Mouse (Mus musculus): ENCODE results near the gene Srl. TPM values are rescaled to one million over a fixed set of nuclear protein-coding genes. Genes with fewer than 3 reads are reported as not detected.
"Not testable (repeated sequence)": the region's sequence is repeated elsewhere in the genome, so short reads cannot be mapped to it uniquely, and the experiment has no call there.

Gene Srl
- polyA plus RNA-seq (2012; rRNA removed), result 8.8 and 10.0 TPM in 2 replicates

DNA sequence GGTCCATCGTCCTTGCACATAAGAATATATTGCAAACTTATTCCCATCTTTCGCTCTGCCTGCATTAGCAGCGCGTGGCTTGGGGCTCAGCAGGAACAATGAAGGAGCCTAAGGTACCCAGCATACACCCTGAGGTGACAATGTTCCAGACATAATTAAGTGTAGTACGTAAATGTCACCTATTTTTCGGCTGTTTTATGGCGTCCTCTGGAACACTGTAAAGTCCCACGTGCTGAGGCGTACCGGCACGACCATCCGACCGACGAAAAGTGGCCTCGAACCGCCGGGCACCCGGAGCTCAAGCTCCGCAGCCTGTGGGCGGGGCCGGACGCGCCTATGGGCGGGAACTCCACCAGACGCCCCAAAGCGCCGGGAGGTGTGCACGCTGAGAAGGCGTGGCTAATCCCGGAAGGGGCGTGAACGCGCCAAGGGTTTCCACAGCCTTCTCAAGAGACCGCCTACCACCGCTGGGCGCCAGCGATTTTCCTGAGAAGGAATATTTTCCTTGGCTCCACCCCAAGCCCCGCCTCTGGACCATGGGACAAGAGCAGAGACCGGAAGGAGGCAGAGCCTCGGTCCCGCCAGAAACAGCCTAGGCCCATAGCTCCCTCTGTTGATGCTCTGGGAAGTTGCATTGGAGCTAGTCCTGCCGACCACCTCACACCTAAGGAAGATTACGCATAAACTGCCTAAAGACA lies at the start of gene Srl:
TSS of gene Srl (minus strand) at position 316 of the 698 bp plus-strand sequence.
- H3K27me3 ChIP-seq (ENCODE audit: control insufficient read depth, insufficient read depth, low read length), result no peaks in the 10 kb centered on the region
- peaks cover 3% of the 10 kb centered on the region for H3K4me1 ChIP-seq (ENCODE audit: control insufficient read depth, insufficient read depth, low read length)
- peak within 1 kb of the TSS; percentile 56 for H3K4me3 ChIP-seq (replicated peaks; ENCODE audit: insufficient read depth, low read depth, low read length)
- WGBS, result 2% methylated on average over 43 of the region's 43 CpGs
- no peak within 1 kb of the TSS for H3K27ac ChIP-seq (ENCODE audit: insufficient read depth, low read length)
- peak; percentile 82 for TF ChIP-seq CTCF (IDR thresholded peaks at IDR 0.05; ENCODE audit: borderline replicate concordance, insufficient read depth, low read depth, low read length)
- peak; percentile 9; the same call in 1 of the 2 replicates for TF ChIP-seq POLR2A (IDR thresholded peaks at IDR 0.05; ENCODE audit: borderline replicate concordance, insufficient read depth, low read length)
- peak; percentile 97 to 98 for DNase-seq

DNA sequence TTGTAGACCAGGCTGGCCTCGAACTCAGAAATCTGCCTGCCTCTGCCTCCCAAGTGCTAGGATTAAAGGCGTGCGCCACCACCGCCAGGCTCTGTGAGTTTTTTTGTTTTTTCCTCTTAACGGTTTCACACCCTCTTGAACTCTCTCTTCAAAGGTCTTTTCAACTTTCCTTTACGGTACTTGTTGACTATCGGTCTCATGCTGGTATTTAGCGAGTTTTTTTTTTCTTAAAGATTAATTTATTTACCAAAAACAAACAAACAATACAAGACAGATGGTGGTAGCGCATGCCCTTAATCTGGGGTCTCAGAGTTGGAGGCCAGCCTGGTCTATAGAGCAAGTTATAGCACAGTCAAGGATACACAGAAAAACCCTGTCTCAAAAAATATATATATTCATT lies 48.6 kb upstream of the Srl start:
- no peak overlapping the region for H3K4me3 ChIP-seq (replicated peaks; ENCODE audit: insufficient read depth, low read depth, low read length)
- no peaks in the 10 kb centered on the region for H3K27me3 ChIP-seq (ENCODE audit: control insufficient read depth, insufficient read depth, low read length)
- DNase-seq, result no peak
- H3K27ac ChIP-seq (ENCODE audit: insufficient read depth, low read length), result no peak overlapping the region
- WGBS, result 96% methylated on average over 9 of the region's 9 CpGs
- H3K4me1 ChIP-seq (ENCODE audit: control insufficient read depth, insufficient read depth, low read length), result peaks cover 6% of the 10 kb centered on the region
- TF ChIP-seq POLR2A (IDR thresholded peaks at IDR 0.05; ENCODE audit: borderline replicate concordance, insufficient read depth, low read length) (no peak), CTCF (IDR thresholded peaks at IDR 0.05; ENCODE audit: borderline replicate concordance, insufficient read depth, low read depth, low read length) (no peak)

DNA sequence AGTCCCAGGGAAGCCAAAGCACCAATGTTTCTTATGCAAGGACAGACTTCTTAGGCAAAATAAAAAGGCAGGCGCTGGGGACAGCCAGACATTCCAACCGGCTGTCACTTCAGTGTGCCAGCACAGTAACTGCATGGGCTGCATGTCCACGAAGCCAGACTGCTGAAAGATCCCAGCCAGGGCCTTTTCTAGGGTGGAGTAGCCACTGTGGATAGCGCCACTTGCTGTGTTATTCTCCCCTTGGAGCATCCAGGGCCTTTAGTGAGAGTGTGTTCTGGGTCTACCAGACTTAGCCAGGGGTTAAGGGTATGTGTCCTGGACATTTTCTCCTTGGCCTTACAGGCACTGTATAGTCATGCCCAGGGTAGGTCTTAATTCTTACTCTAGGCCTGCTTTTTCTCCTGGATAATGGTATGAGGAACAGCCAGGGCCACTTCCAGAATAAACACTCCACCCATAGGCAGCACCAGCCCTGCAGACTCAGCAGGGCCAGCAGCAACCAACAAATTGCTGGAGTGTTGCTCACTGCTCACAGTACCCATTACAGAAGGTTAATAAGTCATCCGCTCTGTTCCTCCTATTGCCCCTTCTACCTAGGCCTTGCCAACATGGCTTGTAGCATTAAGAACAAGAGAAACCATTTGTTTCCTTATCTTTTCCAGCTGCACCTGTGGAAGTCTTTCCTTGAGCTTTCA lies 46.0 kb upstream of the Srl start:
- Histone ChIP-seq H3K27ac (ENCODE audit: insufficient read depth, low read length) (no peak overlapping the region), H3K4me1 (ENCODE audit: control insufficient read depth, insufficient read depth, low read length) (peaks cover 5% of the 10 kb centered on the region; the same call in 1 of the 2 replicates), H3K27me3 (ENCODE audit: control insufficient read depth, insufficient read depth, low read length) (no peaks in the 10 kb centered on the region), H3K4me3 (replicated peaks; ENCODE audit: insufficient read depth, low read depth, low read length) (no peak overlapping the region)
- TF ChIP-seq POLR2A (IDR thresholded peaks at IDR 0.05; ENCODE audit: borderline replicate concordance, insufficient read depth, low read length) (no peak), CTCF (IDR thresholded peaks at IDR 0.05; ENCODE audit: borderline replicate concordance, insufficient read depth, low read depth, low read length) (no peak)
- no peak for DNase-seq
- WGBS, result 58% methylated on average over 5 of the region's 5 CpGs

DNA sequence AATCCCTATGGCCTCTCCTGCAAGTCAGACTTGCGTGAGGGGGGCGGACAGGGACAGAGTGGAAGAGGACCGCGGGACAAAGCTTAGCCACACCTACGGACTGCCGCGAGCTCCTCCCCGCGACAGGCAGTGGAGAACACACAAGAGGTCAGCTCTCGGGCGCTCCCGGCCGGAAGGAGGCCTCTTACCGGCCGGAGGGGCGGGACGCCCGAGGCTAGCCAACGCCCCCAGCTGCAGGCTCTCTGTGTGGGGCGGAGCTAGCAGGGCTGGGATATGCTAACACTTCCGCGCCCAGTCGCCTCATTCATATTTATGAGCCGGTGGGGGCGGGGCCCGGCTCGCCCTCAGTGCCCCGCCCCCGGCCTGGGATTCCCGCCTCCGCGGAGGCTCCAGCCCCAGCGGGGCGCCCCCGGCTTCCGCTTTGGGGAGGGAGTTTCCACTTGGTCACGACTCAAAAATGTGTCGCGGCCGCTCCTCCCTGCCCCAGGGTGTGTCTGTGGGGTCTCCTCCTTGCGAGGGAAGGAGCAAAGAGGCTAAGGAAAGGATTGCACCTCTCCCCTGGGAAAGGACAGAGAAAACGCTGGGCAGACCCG lies 45.0 kb upstream of the Srl start:
- Histone ChIP-seq H3K4me3 (replicated peaks; ENCODE audit: insufficient read depth, low read depth, low read length) (peak overlapping the region; percentile 75), H3K27me3 (ENCODE audit: control insufficient read depth, insufficient read depth, low read length) (no peaks in the 10 kb centered on the region), H3K27ac (ENCODE audit: insufficient read depth, low read length) (no peak overlapping the region), H3K4me1 (ENCODE audit: control insufficient read depth, insufficient read depth, low read length) (peaks cover 5% of the 10 kb centered on the region; the same call in 1 of the 2 replicates)
- no peak for TF ChIP-seq POLR2A (IDR thresholded peaks at IDR 0.05; ENCODE audit: borderline replicate concordance, insufficient read depth, low read length)
- TF ChIP-seq CTCF (IDR thresholded peaks at IDR 0.05; ENCODE audit: borderline replicate concordance, insufficient read depth, low read depth, low read length), result no peak
- peak; percentile 89 to 92 for DNase-seq
- WGBS, result under 1% methylated on average over 43 of the region's 43 CpGs

DNA sequence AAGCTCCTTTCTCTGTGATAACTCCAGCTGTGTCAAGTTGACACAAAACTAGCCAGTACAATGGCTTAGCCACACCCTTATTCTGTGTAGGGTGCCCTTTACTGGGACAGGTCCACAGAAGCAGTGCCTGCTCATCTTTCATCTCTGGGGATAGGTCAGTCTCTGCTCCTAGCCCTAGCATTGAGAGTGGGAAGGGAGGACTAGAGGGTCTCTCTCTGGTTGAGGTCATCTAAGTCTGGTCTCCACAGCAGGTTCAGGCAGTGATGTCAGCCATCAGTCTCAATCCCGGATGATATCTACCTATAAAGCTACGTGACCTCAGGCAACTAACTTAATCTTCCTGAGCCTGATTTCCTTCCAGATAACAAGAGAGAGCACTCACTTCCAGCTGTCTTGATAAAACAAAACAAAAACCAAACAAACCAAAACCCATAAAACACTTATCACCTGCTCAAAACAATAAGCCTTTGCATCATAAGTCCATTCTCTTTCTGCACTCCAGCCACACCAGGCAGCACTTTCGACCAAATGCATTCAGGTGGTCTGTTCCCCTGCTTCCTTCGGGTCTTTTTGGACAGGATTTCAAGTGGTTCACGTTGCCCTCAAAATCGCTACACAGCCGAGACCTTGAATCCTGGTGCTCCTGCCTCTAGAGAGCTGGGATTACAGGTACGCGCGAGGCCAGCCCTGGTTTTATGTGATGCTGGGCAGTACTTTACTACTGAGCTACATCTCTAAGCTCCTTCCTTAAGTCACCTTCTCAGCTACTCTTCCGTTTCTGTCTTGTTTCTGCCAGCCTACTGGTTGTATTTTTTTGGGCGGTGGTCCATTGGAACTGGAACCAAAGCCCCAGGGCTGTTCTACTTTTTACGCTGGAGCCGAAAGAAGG lies 44.3 kb upstream of the Srl start:
- no peaks in the 10 kb centered on the region for H3K27me3 ChIP-seq (ENCODE audit: control insufficient read depth, insufficient read depth, low read length)
- peaks cover 5% of the 10 kb centered on the region; the same call in 1 of the 2 replicates for H3K4me1 ChIP-seq (ENCODE audit: control insufficient read depth, insufficient read depth, low read length)
- H3K4me3 ChIP-seq (replicated peaks; ENCODE audit: insufficient read depth, low read depth, low read length), result peak overlapping the region; percentile 75
- DNase-seq, result no peak
- TF ChIP-seq POLR2A (IDR thresholded peaks at IDR 0.05; ENCODE audit: borderline replicate concordance, insufficient read depth, low read length), result no peak
- TF ChIP-seq CTCF (IDR thresholded peaks at IDR 0.05; ENCODE audit: borderline replicate concordance, insufficient read depth, low read depth, low read length), result no peak
- H3K27ac ChIP-seq (ENCODE audit: insufficient read depth, low read length), result no peak overlapping the region
- WGBS, result 11% methylated on average over 14 of the region's 14 CpGs

DNA sequence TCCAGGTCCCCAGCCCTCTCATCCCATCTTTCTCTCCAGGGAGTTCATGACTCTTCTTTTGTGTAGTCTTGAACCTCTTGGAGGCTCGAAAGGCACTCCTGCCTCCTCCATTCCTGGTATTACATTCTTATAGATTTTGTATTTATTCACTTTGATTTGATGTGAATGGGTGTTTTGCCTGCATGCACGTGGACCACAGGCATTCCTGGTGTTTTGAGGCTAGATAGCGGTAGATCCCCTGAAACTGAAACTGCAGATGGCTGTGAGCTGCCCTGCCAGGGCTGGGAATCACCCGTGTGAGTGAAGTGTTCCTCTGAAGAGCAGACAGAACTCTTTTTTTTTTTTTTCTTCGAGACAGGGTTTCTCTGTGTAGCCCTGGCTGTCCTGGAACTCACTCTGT lies 42.8 kb upstream of the Srl start:
- TF ChIP-seq CTCF (IDR thresholded peaks at IDR 0.05; ENCODE audit: borderline replicate concordance, insufficient read depth, low read depth, low read length), result no peak
- TF ChIP-seq POLR2A (IDR thresholded peaks at IDR 0.05; ENCODE audit: borderline replicate concordance, insufficient read depth, low read length), result no peak
- no peaks in the 10 kb centered on the region for H3K27me3 ChIP-seq (ENCODE audit: control insufficient read depth, insufficient read depth, low read length)
- no peak for DNase-seq
- WGBS, result 70% methylated on average over 5 of the region's 5 CpGs
- H3K27ac ChIP-seq (ENCODE audit: insufficient read depth, low read length), result no peak overlapping the region
- H3K4me3 ChIP-seq (replicated peaks; ENCODE audit: insufficient read depth, low read depth, low read length), result no peak overlapping the region
- H3K4me1 ChIP-seq (ENCODE audit: control insufficient read depth, insufficient read depth, low read length), result peaks cover 5% of the 10 kb centered on the region; the same call in 1 of the 2 replicates

DNA sequence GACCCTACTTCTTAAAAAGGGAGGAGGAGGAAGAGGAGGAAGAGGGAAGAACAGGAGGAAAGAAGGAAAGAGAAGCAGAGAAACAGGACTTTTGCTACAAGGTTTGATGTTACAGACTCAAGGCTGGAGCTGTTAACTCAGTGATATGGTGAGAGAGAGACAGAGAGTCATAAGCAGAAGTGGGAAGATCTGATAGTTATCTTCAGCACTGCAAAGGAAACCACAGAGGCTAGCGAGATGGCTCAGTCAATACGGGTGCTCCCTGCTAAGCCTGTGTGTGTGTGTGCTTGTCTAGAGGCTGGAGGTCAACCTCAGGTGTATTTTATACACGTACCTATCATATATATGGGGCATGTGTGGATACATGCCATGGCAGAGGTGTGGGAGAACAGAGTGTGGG lies 42.2 kb upstream of the Srl start:
- TF ChIP-seq CTCF (IDR thresholded peaks at IDR 0.05; ENCODE audit: borderline replicate concordance, insufficient read depth, low read depth, low read length), result no peak
- TF ChIP-seq POLR2A (IDR thresholded peaks at IDR 0.05; ENCODE audit: borderline replicate concordance, insufficient read depth, low read length), result no peak
- H3K4me3 ChIP-seq (replicated peaks; ENCODE audit: insufficient read depth, low read depth, low read length), result no peak overlapping the region
- H3K4me1 ChIP-seq (ENCODE audit: control insufficient read depth, insufficient read depth, low read length), result peaks cover 5% of the 10 kb centered on the region; the same call in 1 of the 2 replicates
- H3K27me3 ChIP-seq (ENCODE audit: control insufficient read depth, insufficient read depth, low read length), result no peaks in the 10 kb centered on the region
- no peak for DNase-seq
- no peak overlapping the region for H3K27ac ChIP-seq (ENCODE audit: insufficient read depth, low read length)
- 90% methylated on average over 3 of the region's 3 CpGs for WGBS

DNA sequence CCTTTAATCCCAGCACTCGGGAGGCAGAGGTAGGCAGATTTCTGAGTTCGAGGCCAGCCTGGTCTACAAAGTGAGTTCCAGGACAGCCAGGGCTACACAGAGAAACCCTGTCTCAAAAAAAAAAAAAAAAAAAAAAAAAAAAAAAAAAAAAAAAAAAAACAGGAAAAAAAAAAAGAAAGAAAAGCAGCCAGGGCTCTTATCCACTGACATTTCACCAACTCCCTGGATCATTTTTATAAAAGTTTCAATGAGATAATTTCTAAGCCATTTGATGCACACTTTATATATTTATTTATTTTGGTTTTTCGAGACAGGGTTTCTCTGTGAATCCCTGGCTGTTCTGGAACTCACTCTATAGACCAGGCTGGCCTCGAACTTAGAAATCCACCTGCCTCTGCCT lies 39.6 kb upstream of the Srl start:
- H3K4me3 ChIP-seq (replicated peaks; ENCODE audit: insufficient read depth, low read depth, low read length); H3K27ac ChIP-seq (ENCODE audit: insufficient read depth, low read length); DNase-seq; H3K27me3 ChIP-seq (ENCODE audit: control insufficient read depth, insufficient read depth, low read length); H3K4me1 ChIP-seq (ENCODE audit: control insufficient read depth, insufficient read depth, low read length): not testable (repeated sequence)
- WGBS, result 96% methylated on average over 4 of the region's 4 CpGs

Measured in cerebellum, adult 2 months (tissue).